Mouse (Mus musculus) CH12.LX (cell line): ENCODE data around the gene Cobl.

ENCODE experiments used
- CTCF ChIP-seq, 2 experiments: IDR thresholded peaks in 1 of 2; conservative IDR thresholded peaks in 1 of 2; 2 replicates each; pipeline ENCODE4 v1.5.1; 2011 to 2012; ENCODE audit warnings: low read depth in 2 of 2, low read length in 2 of 2, improper control_type of control experiment in 1 of 2, inconsistent platforms in 1 of 2, mild to moderate bottlenecking in 1 of 2, moderate library complexity in 1 of 2
- E2F4 ChIP-seq: IDR thresholded peaks from 2 replicates; pipeline ENCODE4 v1.6.1; 2011; ENCODE audit warnings: low read depth, low read length, improper control_type of control experiment; ENCODE audit not compliant: insufficient replicate concordance
- MAX ChIP-seq: IDR thresholded peaks from 2 replicates; pipeline ENCODE4 v1.6.1; 2011; ENCODE audit warnings: low read length, improper control_type of control experiment
- MYC ChIP-seq: IDR thresholded peaks from 2 replicates; pipeline ENCODE4 v1.6.1; 2011; ENCODE audit warnings: low read depth, mild to moderate bottlenecking, improper control_type of control experiment, low read length
- USF2 ChIP-seq: conservative IDR thresholded peaks from 2 replicates; pipeline ENCODE4 v1.6.1; 2011; ENCODE audit warnings: low read depth, low read length, improper control_type of control experiment
- ZNF384 ChIP-seq: IDR thresholded peaks from 2 replicates; pipeline ENCODE4 v1.6.1; 2012; ENCODE audit warnings: low read depth, low read length, improper control_type of control experiment, inconsistent platforms

- TF ChIP-seq E2F4 (no peak), MAX (no peak), CTCF (conservative IDR thresholded peaks at IDR 0.05 in 1 of 2, IDR thresholded peaks at IDR 0.05 in 1 of 2; ENCODE audit: low read depth in 2 of 2, low read length in 2 of 2) (no peak), ZNF384 (no peak), USF2 (no peak), MYC (no peak)
Observed at GRCm38 (mm10) chr11:12448101-12448500, 16.7 kb downstream of the Cobl start.
